Mouse (Mus musculus) embryonic facial prominence, embryonic 15.5 days (tissue): ENCODE measurements around the gene Vav1. TPM values are rescaled to one million over a fixed set of nuclear protein-coding genes. Genes with fewer than 3 reads are reported as not detected.
"Not testable (repeated sequence)": the region's sequence is repeated elsewhere in the genome, so short reads cannot be mapped to it uniquely, and the experiment has no call there.

ENCODE experiments used
- ATAC-seq: fragments of 200-750 bp; cut with Nextera tagmentation; 2 replicates; pipeline ENCODE4 v1.8.0; 2017; ENCODE audit warnings: low read depth, moderate TSS enrichment; ENCODE audit not compliant: insufficient number of reproducible peaks, low FRiP score, low TSS enrichment
- H3K27ac ChIP-seq: fragments of 300-500 bp; sonication (generic); replicated peaks from 2 replicates; pipeline ENCODE4 v1.5.1; 2015; ENCODE audit warnings: mild to moderate bottlenecking, inconsistent platforms
- H3K27me3 ChIP-seq: fragments of 300-500 bp; sonication (generic); 2 replicates; pipeline ENCODE4 v1.6.1; 2015; ENCODE audit warnings: inconsistent platforms
- H3K36me3 ChIP-seq: fragments of 300-500 bp; sonication (generic); 2 replicates; pipeline ENCODE4 v1.6.1; 2015; ENCODE audit warnings: mild to moderate bottlenecking, inconsistent platforms
- H3K4me1 ChIP-seq: fragments of 300-500 bp; sonication (generic); 2 replicates; pipeline ENCODE4 v1.6.1; 2015; ENCODE audit warnings: inconsistent platforms
- H3K4me2 ChIP-seq: fragments of 300-500 bp; sonication (generic); replicated peaks from 2 replicates; pipeline ENCODE4 v1.6.1; 2015; ENCODE audit warnings: mild to moderate bottlenecking, inconsistent platforms
- H3K4me3 ChIP-seq: fragments of 300-500 bp; sonication (generic); replicated peaks from 2 replicates; pipeline ENCODE4 v1.5.1; 2015; ENCODE audit warnings: mild to moderate bottlenecking, inconsistent platforms
- H3K9ac ChIP-seq: fragments of 300-500 bp; sonication (generic); 2 replicates; pipeline ENCODE4 v1.6.1; 2015; ENCODE audit warnings: inconsistent platforms
- H3K9me3 ChIP-seq: fragments of 300-500 bp; sonication (generic); replicated peaks from 2 replicates; pipeline ENCODE4 v1.6.1; 2016; ENCODE audit warnings: inconsistent platforms
- WGBS: fragments of 180-500 bp; shearing (Covaris S2); methylation state at CpG from one replicate; pipeline ENCODE4 v1.1.7; 2015; 5-methylcytosine and 5-hydroxymethylcytosine counted together
- polyA plus RNA-seq: library from polyadenylated mRNA; unstranded; fragments of >200 nt; fragmentation: Nextera tagmentation; extraction: Ambion mirVana; gene quantifications from 2 replicates; pipeline ENCODE4 v1.2.1, GENCODE M21; 2015

The Vav1 gene
- polyA plus RNA-seq, 1 experiment from 2014 or later = 4.4 TPM

DNA sequence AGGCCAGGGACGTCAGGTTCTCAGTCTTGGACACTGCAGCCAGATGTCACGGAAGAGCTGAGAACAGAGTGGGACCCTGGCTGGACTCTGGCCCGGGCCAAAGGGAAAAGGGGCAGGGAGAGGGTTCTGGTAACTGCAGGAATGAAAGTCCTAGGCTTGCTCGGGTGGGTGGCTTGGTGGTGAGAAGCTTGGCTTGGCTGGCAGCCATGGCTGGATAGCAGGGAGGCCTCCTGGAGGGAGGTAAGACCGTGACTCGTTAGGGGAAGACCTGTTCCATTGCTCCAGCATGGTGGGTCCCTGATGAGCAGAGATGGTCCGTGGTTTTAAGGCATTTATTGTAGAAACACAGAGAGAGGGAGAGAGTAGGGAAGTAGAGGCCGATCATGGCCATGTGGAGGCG lies 7.6 kb upstream of the Vav1 start:
- H3K4me2 ChIP-seq = no peak overlapping the region
- no peaks in the 10 kb centered on the region for H3K27me3 ChIP-seq
- no peak for ATAC-seq
- H3K36me3 ChIP-seq = no peaks in the 10 kb centered on the region
- no peak overlapping the region for H3K27ac ChIP-seq
- 56% methylated on average over 9 of the region's 9 CpGs for WGBS
- peaks cover 27% of the 10 kb centered on the region for H3K4me1 ChIP-seq
- no peak overlapping the region for H3K9ac ChIP-seq
- no peak overlapping the region for H3K4me3 ChIP-seq
- H3K9me3 ChIP-seq = no peaks in the 10 kb centered on the region

DNA sequence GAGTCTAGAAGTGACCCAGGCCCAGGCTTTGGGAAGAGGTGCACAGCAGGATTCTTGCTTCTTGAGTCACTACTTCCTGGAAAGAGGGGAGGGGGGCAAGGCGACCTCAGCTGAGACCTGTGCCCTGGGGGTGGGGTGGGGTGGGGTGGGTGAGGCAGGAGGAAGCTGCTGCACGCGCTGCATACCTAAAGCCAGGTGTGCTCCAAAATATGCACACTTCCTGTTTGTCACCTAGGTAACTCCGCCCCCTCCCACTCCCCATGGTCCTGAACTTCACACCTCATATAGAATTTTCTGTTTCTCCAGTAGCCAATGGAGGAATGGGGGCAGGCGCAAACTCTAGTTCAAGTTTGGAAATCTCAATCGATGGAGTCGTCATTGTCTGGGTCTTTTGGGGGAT lies 5.1 kb upstream of the Vav1 start:
- Histone ChIP-seq H3K27me3 (no peaks in the 10 kb centered on the region), H3K36me3 (no peaks in the 10 kb centered on the region), H3K4me1 (peaks cover 30% of the 10 kb centered on the region), H3K4me2 (peak overlapping the region; percentile 84; the same call in 1 of the 2 replicates), H3K9ac (no peak overlapping the region), H3K27ac (no peak overlapping the region), H3K4me3 (no peak overlapping the region), H3K9me3 (no peaks in the 10 kb centered on the region)
- 31% methylated on average over 7 of the region's 7 CpGs for WGBS
- ATAC-seq = no peak

DNA sequence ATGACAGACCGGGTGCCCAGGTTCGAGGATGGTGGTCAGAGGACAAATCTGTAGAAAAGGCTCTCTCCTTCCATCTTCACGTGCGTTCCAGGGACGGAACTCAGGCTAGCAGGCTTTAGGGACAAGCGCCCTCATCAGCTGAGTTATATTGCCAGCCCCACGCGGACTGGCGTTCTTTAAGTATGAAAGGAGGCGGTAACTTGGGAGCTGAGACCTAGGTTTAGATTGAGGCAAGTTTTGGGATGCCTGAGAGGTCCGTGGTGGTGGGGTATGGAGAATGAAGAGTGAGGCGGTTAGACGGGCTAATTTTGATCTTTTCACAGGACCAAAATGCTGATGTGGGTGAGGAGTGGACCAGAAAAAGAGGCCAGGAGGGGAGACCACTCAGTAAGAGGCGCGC lies 4.2 kb upstream of the Vav1 start:
- peaks cover 30% of the 10 kb centered on the region for H3K4me1 ChIP-seq
- peak overlapping the region; percentile 84 for H3K4me2 ChIP-seq
- H3K36me3 ChIP-seq = no peaks in the 10 kb centered on the region
- WGBS = 6% methylated on average over 15 of the region's 15 CpGs
- H3K9me3 ChIP-seq = no peaks in the 10 kb centered on the region
- ATAC-seq = no peak
- no peaks in the 10 kb centered on the region for H3K27me3 ChIP-seq
- H3K27ac ChIP-seq = peak overlapping the region; percentile 31; the same call in 1 of the 2 replicates
- peak overlapping the region; percentile 50 for H3K9ac ChIP-seq
- peak overlapping the region; percentile 59 for H3K4me3 ChIP-seq

- H3K4me3 ChIP-seq = peak overlapping the region; percentile 59
- peak; percentile 83 for ATAC-seq
- peak overlapping the region; percentile 50 for H3K9ac ChIP-seq
- H3K4me2 ChIP-seq = peak overlapping the region; percentile 84
- H3K4me1 ChIP-seq = peaks cover 30% of the 10 kb centered on the region
- under 1% methylated on average over 53 of the region's 53 CpGs for WGBS
- no peaks in the 10 kb centered on the region for H3K36me3 ChIP-seq
- H3K27me3 ChIP-seq = 0 out of 2 replicates have a peak, but pooled peaks cover 4% of the 10 kb centered on the region
- H3K27ac ChIP-seq = peak overlapping the region; percentile 48
- no peaks in the 10 kb centered on the region for H3K9me3 ChIP-seq
Observed at GRCm38 (mm10) chr17:57275111-57275996, 3.5 kb upstream of the Vav1 start.

DNA sequence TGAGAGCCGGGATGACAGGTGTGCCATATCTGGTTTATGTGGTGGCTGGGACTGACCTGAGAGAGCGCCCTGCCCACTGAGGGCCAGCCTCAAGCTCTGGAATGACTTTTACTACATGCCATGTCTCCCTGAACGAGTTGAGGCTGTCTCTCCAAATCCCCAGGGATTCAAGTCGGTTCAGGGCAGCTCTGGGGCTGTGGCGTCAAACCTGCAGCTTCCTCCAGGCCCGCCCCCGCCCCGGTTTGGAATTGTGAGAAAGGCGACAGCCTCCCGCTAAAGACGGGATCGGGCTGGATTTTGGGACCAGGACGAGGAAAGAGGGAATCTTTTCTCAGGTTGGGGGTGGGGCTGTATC lies 2.9 kb upstream of the Vav1 start:
- H3K36me3 ChIP-seq = no peaks in the 10 kb centered on the region
- 0 out of 2 replicates have a peak, but pooled peaks cover 4% of the 10 kb centered on the region for H3K27me3 ChIP-seq
- no peak overlapping the region for H3K9ac ChIP-seq
- H3K4me1 ChIP-seq = peaks cover 30% of the 10 kb centered on the region
- H3K4me3 ChIP-seq = peak overlapping the region; percentile 59
- 3% methylated on average over 13 of the region's 13 CpGs for WGBS
- ATAC-seq = no peak
- no peaks in the 10 kb centered on the region for H3K9me3 ChIP-seq
- peak overlapping the region; percentile 48 for H3K27ac ChIP-seq
- H3K4me2 ChIP-seq = peak overlapping the region; percentile 84

GRCm38 (mm10) chr17:57276634-57277121 lies 2.2 kb upstream of the Vav1 start:
- Histone ChIP-seq H3K4me1 (peaks cover 26% of the 10 kb centered on the region), H3K27me3 (0 out of 2 replicates have a peak, but pooled peaks cover 4% of the 10 kb centered on the region), H3K36me3 (no peaks in the 10 kb centered on the region), H3K27ac (peak overlapping the region; percentile 48), H3K9ac (no peak overlapping the region; the same call in 1 of the 2 replicates), H3K4me3 (peak overlapping the region; percentile 59), H3K9me3 (no peaks in the 10 kb centered on the region), H3K4me2 (peak overlapping the region; percentile 84)
- no peak for ATAC-seq
- under 1% methylated on average over 20 of the region's 20 CpGs for WGBS

DNA sequence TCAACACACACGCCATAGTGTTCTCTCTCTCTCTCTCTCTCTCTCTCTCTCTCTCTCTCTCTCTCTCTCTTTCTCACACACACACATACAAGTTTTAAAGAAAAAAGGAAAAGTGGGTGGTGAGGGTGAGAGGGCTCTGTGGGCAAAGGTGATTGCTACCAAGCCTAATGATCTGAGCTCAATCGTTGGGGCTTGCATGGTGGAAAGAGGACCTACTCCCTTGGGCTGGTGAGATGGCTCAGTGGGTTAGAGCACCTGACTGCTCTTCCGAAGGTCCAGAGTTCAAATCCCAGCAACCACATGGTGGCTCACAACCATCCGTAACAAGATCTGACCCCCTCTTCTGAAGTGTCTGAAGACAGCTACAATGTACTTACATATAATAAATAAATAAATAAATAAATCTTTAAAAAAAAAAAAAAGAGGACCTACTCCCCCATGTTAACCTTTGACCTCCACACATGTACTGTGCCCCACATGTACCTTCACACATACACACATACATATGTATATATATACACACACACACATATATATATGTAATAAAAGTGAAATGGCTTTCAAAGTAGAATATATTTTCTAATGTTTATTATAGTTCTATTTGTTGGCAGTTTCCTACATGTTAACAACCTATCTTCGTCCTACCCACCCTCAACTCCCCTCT lies 1.2 kb upstream of the Vav1 start:
- not testable (repeated sequence) for ATAC-seq, H3K27ac ChIP-seq, H3K9ac ChIP-seq, H3K27me3 ChIP-seq, H3K36me3 ChIP-seq, H3K4me3 ChIP-seq, H3K9me3 ChIP-seq, H3K4me2 ChIP-seq
- WGBS = 85% methylated on average over 4 of the region's 5 CpGs
- peaks cover 26% of the 10 kb centered on the region for H3K4me1 ChIP-seq

GRCm38 (mm10) chr17:57278537-57278936 lies 363 bp upstream of the Vav1 start:
- ATAC-seq = no peak
- WGBS = 83% methylated on average over 2 of the region's 2 CpGs

DNA sequence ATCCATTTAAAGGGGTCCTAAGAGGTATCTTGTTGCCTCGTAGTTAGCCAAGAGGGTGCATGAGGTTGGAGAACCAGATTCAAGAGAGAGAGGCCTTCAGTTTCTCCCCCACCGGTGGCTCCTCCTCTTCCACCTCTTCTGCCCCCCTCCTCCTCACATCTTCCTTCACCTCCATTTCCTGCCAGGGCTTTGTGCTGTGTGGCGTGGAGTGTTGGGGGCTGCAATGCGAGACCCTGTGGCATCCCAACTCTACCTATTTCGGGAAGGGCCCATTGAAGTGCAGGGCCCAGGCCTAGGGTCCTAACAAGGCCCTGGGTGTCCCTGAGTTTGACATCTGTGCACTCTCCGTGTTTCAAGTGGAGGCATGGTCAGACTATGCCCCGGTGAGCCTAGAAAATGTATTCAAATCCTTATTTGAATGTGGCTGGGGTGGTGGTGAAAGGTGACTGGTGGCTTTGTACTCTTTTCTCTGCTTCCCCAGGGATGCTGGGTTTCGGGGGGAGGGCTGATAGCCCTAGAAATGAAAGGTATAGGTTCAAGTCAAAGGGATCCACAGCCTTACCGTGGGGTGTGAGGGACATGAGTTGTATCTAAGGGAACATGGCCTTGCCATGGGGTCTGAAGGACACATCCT lies 808 bp downstream of the Vav1 start:
- Histone ChIP-seq H3K36me3 (no peaks in the 10 kb centered on the region), H3K27me3 (0 out of 2 replicates have a peak, but pooled peaks cover 4% of the 10 kb centered on the region), H3K9me3 (no peaks in the 10 kb centered on the region), H3K4me3 (no peak overlapping the region), H3K4me1 (peaks cover 17% of the 10 kb centered on the region), H3K4me2 (no peak overlapping the region), H3K27ac (no peak overlapping the region), H3K9ac (no peak overlapping the region)
- ATAC-seq = no peak
- 50% methylated on average over 9 of the region's 9 CpGs for WGBS

More at GRCm38 (mm10) chr17:57278537-57278936, 363 bp upstream of the Vav1 start:
- peaks cover 26% of the 10 kb centered on the region for H3K4me1 ChIP-seq
- no peak overlapping the region for H3K27ac ChIP-seq
- no peak overlapping the region for H3K4me3 ChIP-seq
- no peaks in the 10 kb centered on the region for H3K9me3 ChIP-seq
- 0 out of 2 replicates have a peak, but pooled peaks cover 4% of the 10 kb centered on the region for H3K27me3 ChIP-seq
- H3K36me3 ChIP-seq = no peaks in the 10 kb centered on the region
- no peak overlapping the region for H3K9ac ChIP-seq
- H3K4me2 ChIP-seq = no peak overlapping the region

DNA sequence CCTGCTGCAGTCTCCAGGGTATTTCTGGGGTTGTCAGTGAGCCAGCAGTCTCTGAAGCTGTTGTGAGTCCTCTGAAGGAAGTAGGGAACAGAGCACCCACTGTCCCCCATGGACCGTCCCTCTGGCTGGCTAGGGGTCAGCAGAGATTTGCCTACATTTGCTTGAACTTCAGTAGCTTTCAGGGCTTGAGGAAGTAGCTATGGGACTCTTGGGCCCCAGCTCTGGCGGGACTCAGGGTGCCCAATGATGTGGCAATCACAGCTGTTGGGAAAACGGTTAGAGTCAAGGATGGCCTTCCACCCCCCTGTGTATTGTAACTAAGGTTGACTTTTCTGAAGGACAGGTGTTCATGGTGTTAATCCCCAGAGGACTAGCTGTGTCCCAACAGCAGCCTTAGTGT lies 1.5 kb downstream of the Vav1 start:
- Histone ChIP-seq H3K4me2 (no peak overlapping the region), H3K36me3 (no peaks in the 10 kb centered on the region), H3K9me3 (no peaks in the 10 kb centered on the region), H3K4me3 (no peak overlapping the region), H3K27me3 (0 out of 2 replicates have a peak, but pooled peaks cover 4% of the 10 kb centered on the region), H3K9ac (no peak overlapping the region), H3K4me1 (peaks cover 11% of the 10 kb centered on the region), H3K27ac (no peak overlapping the region)
- WGBS = 68% methylated on average over 3 of the region's 3 CpGs
- ATAC-seq = no peak

DNA sequence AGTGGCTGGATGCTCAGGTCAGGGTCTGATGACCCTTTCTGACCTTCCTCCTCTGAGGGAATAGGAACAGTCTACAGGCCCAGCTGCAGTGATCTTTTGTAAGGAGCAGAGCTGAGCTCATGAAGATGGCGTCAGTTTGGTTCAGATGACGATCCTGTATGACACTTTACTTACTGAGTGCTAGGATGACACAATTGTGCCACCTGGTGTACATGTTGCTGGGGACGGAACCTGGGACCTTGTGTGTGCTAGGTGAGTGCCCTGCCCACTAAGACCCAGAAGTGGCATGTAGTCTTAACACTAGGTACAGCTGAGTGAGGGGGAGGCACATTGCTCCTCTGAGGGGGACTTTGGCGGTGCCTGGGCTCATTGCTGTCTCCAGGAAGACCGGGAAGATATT lies 5.0 kb downstream of the Vav1 start:
- 71% methylated on average over 5 of the region's 5 CpGs for WGBS
- Histone ChIP-seq H3K4me2 (no peak overlapping the region), H3K36me3 (no peaks in the 10 kb centered on the region), H3K27ac (no peak overlapping the region), H3K9me3 (no peaks in the 10 kb centered on the region), H3K4me3 (no peak overlapping the region), H3K9ac (no peak overlapping the region), H3K4me1 (no peaks in the 10 kb centered on the region), H3K27me3 (0 out of 2 replicates have a peak, but pooled peaks cover 4% of the 10 kb centered on the region)
- no peak for ATAC-seq
